Comparison of ENCODE assay signal across 21 mouse cellular contexts in genomic region chr17:81652958-81653357, GRCm38 (mm10).
DNase-seq lines count a peak whose midpoint lies in the region; ATAC-seq and TF ChIP-seq lines count a peak whose summit lies in the region.
"Had no signal": no experiment of that assay in that cellular context is flagged by ENCODE, and none has a peak within 500 bp of the region (broad histone marks: within the 10 kb centered on the region; RNA-seq: fewer than 3 reads in every experiment).

No protein-coding gene starts in this region.

- no peaks in the 10 kb centered on the region for H3K36me3 ChIP-seq in forebrain, embryonic 14.5 days (ENCODE audit: control insufficient read depth, insufficient read depth, low read length)
- no peaks in the 10 kb centered on the region for H3K36me3 ChIP-seq in forebrain, embryonic 11.5 days (ENCODE audit: control insufficient read depth, insufficient read depth, low read length)
- H3K36me3 ChIP-seq in lung, embryonic 14.5 days (ENCODE audit: insufficient read depth), result peaks cover 9% of the 10 kb centered on the region
- H3K36me3 ChIP-seq: liver, embryonic 13.5 days had no signal

- peak; percentile 32; the same call in 1 of the 2 replicates for ATAC-seq in forebrain, embryonic 14.5 days
- no peak for ATAC-seq in forebrain, embryonic 11.5 days (replicated peaks; ENCODE audit: low FRiP score)
- 0 out of 2 replicates have a peak, but pooled peaks have one; percentile 50 for ATAC-seq in lung, embryonic 14.5 days (ENCODE audit: insufficient read depth)
- peak; percentile 82 to 90 for ATAC-seq in hematopoietic stem cell, adult 5-6 weeks (replicated peaks in 1 of 2; ENCODE audit: insufficient read depth in 1 of 2, low FRiP score in 2 of 2, low TSS enrichment in 1 of 2, low read depth in 1 of 2, poor library complexity in 2 of 2, severe bottlenecking in 2 of 2)
- ATAC-seq: intestine, postnatal 0 days had no signal

- TF ChIP-seq CTCF in lung, embryonic 14.5 days (IDR thresholded peaks at IDR 0.05; ENCODE audit: low read depth), result no peak

- no peak overlapping the region for H3K4me2 ChIP-seq in forebrain, embryonic 14.5 days (ENCODE audit: low read length)
- H3K4me2 ChIP-seq in forebrain, embryonic 11.5 days (ENCODE audit: low read depth, low read length, severe bottlenecking), result no peak overlapping the region
- H3K4me2 ChIP-seq in lung, embryonic 14.5 days, result no peak overlapping the region
- H3K4me2 ChIP-seq: hindbrain, embryonic 14.5 days; kidney, embryonic 15.5 days; limb, embryonic 12.5 days; liver, embryonic 13.5 days; midbrain, embryonic 12.5 days; neural tube, embryonic 12.5 days had no signal

- H3K9ac ChIP-seq in forebrain, embryonic 14.5 days (ENCODE audit: low read length), result no peak overlapping the region
- H3K9ac ChIP-seq in forebrain, embryonic 11.5 days (ENCODE audit: low read length), result no peak overlapping the region
- H3K9ac ChIP-seq in lung, embryonic 14.5 days, result no peak overlapping the region
- H3K9ac ChIP-seq: hindbrain, embryonic 14.5 days; kidney, embryonic 15.5 days; limb, embryonic 12.5 days; liver, embryonic 13.5 days; midbrain, embryonic 12.5 days; neural tube, embryonic 12.5 days had no signal

- H3K27me3 ChIP-seq in forebrain, embryonic 14.5 days (replicated peaks; ENCODE audit: control insufficient read depth, insufficient read depth, low read length), result no peaks in the 10 kb centered on the region
- no peaks in the 10 kb centered on the region for H3K27me3 ChIP-seq in forebrain, embryonic 11.5 days (ENCODE audit: control insufficient read depth, insufficient read depth, low read length)
- H3K27me3 ChIP-seq in lung, embryonic 14.5 days (ENCODE audit: insufficient read depth, low read length), result no peaks in the 10 kb centered on the region
- H3K27me3 ChIP-seq: CH12.LX; kidney, embryonic 15.5 days; limb, embryonic 12.5 days; liver, embryonic 13.5 days; midbrain, embryonic 12.5 days; neural tube, embryonic 12.5 days had no signal

- no peak overlapping the region for H3K27ac ChIP-seq in forebrain, embryonic 14.5 days (ENCODE audit: low read depth, low read length)
- no peak overlapping the region for H3K27ac ChIP-seq in forebrain, embryonic 11.5 days (ENCODE audit: low read depth, low read length)
- no peak overlapping the region for H3K27ac ChIP-seq in lung, embryonic 14.5 days (ENCODE audit: low read depth)
- H3K27ac ChIP-seq: hindbrain, embryonic 14.5 days; kidney, embryonic 15.5 days; limb, embryonic 12.5 days; liver, embryonic 13.5 days; midbrain, embryonic 12.5 days; neural tube, embryonic 12.5 days had no signal

- no peak for DNase-seq in forebrain, embryonic 14.5 days (ENCODE audit: low spot score)
- no peak for DNase-seq in forebrain, embryonic 11.5 days (ENCODE audit: low spot score)
- peak; percentile 9 for DNase-seq in lung, embryonic 14.5 days
- no peak for DNase-seq in lung, postnatal 25 days (ENCODE audit: low spot score)
- no peak for DNase-seq in adrenal gland, postnatal 14 days
- DNase-seq in adrenal gland, adult (ENCODE audit: inconsistent age in 2 of 2, low spot score in 1 of 2), result no peak
- DNase-seq: adrenal gland, adult 2 months; cerebellum, adult 11 months; embryo, embryonic 11 days; gastrocnemius, postnatal 14 days; kidney, postnatal 4 days; liver, embryonic 13.5 days; thymus, postnatal 36 days had no signal

- H3K4me1 ChIP-seq in forebrain, embryonic 14.5 days (ENCODE audit: control insufficient read depth, insufficient read depth, low read length), result no peaks in the 10 kb centered on the region
- no peaks in the 10 kb centered on the region for H3K4me1 ChIP-seq in forebrain, embryonic 11.5 days (replicated peaks; ENCODE audit: control insufficient read depth, insufficient read depth, low read length)
- H3K4me1 ChIP-seq in lung, embryonic 14.5 days (ENCODE audit: insufficient read depth), result peaks cover 3% of the 10 kb centered on the region; the same call in 1 of the 2 replicates
- H3K4me1 ChIP-seq: liver, embryonic 13.5 days; midbrain, embryonic 12.5 days; neural tube, embryonic 12.5 days had no signal

- no peaks in the 10 kb centered on the region for H3K9me3 ChIP-seq in forebrain, embryonic 14.5 days (replicated peaks; ENCODE audit: control insufficient read depth, low read length)
- no peaks in the 10 kb centered on the region for H3K9me3 ChIP-seq in forebrain, embryonic 11.5 days (ENCODE audit: control insufficient read depth, low read length)
- H3K9me3 ChIP-seq in lung, embryonic 14.5 days (ENCODE audit: low read depth, low read length), result no peaks in the 10 kb centered on the region
- H3K9me3 ChIP-seq: kidney, embryonic 15.5 days; limb, embryonic 12.5 days; liver, embryonic 13.5 days; midbrain, embryonic 12.5 days; neural tube, embryonic 12.5 days had no signal

- 89% methylated on average over 1 of the region's 1 CpGs for WGBS in forebrain, embryonic 14.5 days
- WGBS in forebrain, embryonic 11.5 days, result 82% methylated on average over 1 of the region's 1 CpGs
- WGBS in lung, embryonic 14.5 days, result 53% methylated on average over 1 of the region's 1 CpGs

- no peak overlapping the region for H3K4me3 ChIP-seq in forebrain, embryonic 14.5 days (ENCODE audit: low read depth, low read length)
- H3K4me3 ChIP-seq in forebrain, embryonic 11.5 days (ENCODE audit: low read depth, low read length), result no peak overlapping the region
- no peak overlapping the region for H3K4me3 ChIP-seq in lung, embryonic 14.5 days (ENCODE audit: low read depth, low read length)
- H3K4me3 ChIP-seq: kidney, embryonic 15.5 days; limb, embryonic 12.5 days; liver, embryonic 13.5 days; midbrain, embryonic 12.5 days; neural tube, embryonic 12.5 days had no signal
